Mouse (Mus musculus): ENCODE data around the gene Glrx5. TPM values are rescaled to one million over a fixed set of nuclear protein-coding genes. Genes with fewer than 3 reads are reported as not detected.

Gene Glrx5
- polyA plus RNA-seq, 1 experiment from 2014 or later: 157 TPM

GRCm38 (mm10) chr12:105065119-105065518 lies 32.6 kb downstream of the Glrx5 start:
- WGBS: 88% methylated on average over 7 of the region's 7 CpGs
- no peak for ATAC-seq (ENCODE audit: low FRiP score)
- H3K27ac ChIP-seq: no peak overlapping the region
- H3K4me3 ChIP-seq: no peak overlapping the region
- peaks cover 9% of the 10 kb centered on the region; the same call in 1 of the 2 replicates for H3K4me1 ChIP-seq
- no peaks in the 10 kb centered on the region for H3K27me3 ChIP-seq
- no peaks in the 10 kb centered on the region for H3K36me3 ChIP-seq
- H3K9ac ChIP-seq: no peak overlapping the region
- H3K4me2 ChIP-seq (replicated peaks): no peak overlapping the region
- no peaks in the 10 kb centered on the region for H3K9me3 ChIP-seq (replicated peaks)

GRCm38 (mm10) chr12:105066523-105066922 lies 34.0 kb downstream of the Glrx5 start:
- WGBS: 58% methylated on average over 10 of the region's 10 CpGs
- H3K27ac ChIP-seq: no peak overlapping the region
- H3K36me3 ChIP-seq: no peaks in the 10 kb centered on the region
- H3K9ac ChIP-seq: no peak overlapping the region
- ATAC-seq (ENCODE audit: low FRiP score): no peak
- H3K9me3 ChIP-seq (replicated peaks): no peaks in the 10 kb centered on the region
- no peak overlapping the region for H3K4me2 ChIP-seq (replicated peaks)
- no peak overlapping the region for H3K4me3 ChIP-seq
- H3K4me1 ChIP-seq: peaks cover 9% of the 10 kb centered on the region; the same call in 1 of the 2 replicates
- H3K27me3 ChIP-seq: no peaks in the 10 kb centered on the region

GRCm38 (mm10) chr12:105068911-105069310 lies 36.4 kb downstream of the Glrx5 start:
- Histone ChIP-seq H3K4me2 (replicated peaks) (no peak overlapping the region), H3K9me3 (replicated peaks) (no peaks in the 10 kb centered on the region), H3K27me3 (no peaks in the 10 kb centered on the region), H3K36me3 (no peaks in the 10 kb centered on the region), H3K4me1 (peaks cover 5% of the 10 kb centered on the region; the same call in 1 of the 2 replicates), H3K27ac (no peak overlapping the region), H3K4me3 (no peak overlapping the region), H3K9ac (no peak overlapping the region)
- no peak for ATAC-seq (ENCODE audit: low FRiP score)
- WGBS: 78% methylated on average over 5 of the region's 5 CpGs

GRCm38 (mm10) chr12:105073708-105074107 lies 41.2 kb downstream of the Glrx5 start:
- Histone ChIP-seq H3K27ac (no peak overlapping the region), H3K9me3 (replicated peaks) (no peaks in the 10 kb centered on the region), H3K4me1 (peaks cover 5% of the 10 kb centered on the region; the same call in 1 of the 2 replicates), H3K36me3 (no peaks in the 10 kb centered on the region), H3K4me2 (replicated peaks) (no peak overlapping the region), H3K9ac (no peak overlapping the region), H3K27me3 (no peaks in the 10 kb centered on the region), H3K4me3 (no peak overlapping the region)
- ATAC-seq (ENCODE audit: low FRiP score): no peak; the same call in 1 of the 2 replicates
- 37% methylated on average over 9 of the region's 9 CpGs for WGBS

GRCm38 (mm10) chr12:105075496-105075895 lies 43.0 kb downstream of the Glrx5 start:
- Histone ChIP-seq H3K27me3 (no peaks in the 10 kb centered on the region), H3K9me3 (replicated peaks) (no peaks in the 10 kb centered on the region), H3K4me2 (replicated peaks) (no peak overlapping the region), H3K4me1 (peaks cover 5% of the 10 kb centered on the region; the same call in 1 of the 2 replicates), H3K9ac (no peak overlapping the region), H3K36me3 (no peaks in the 10 kb centered on the region), H3K27ac (no peak overlapping the region), H3K4me3 (no peak overlapping the region)
- WGBS: 49% methylated on average over 7 of the region's 7 CpGs
- ATAC-seq (ENCODE audit: low FRiP score): no peak; the same call in 1 of the 2 replicates

- H3K36me3 ChIP-seq: no peaks in the 10 kb centered on the region
- H3K4me1 ChIP-seq: peaks cover 5% of the 10 kb centered on the region; the same call in 1 of the 2 replicates
- no peaks in the 10 kb centered on the region for H3K9me3 ChIP-seq (replicated peaks)
- H3K9ac ChIP-seq: no peak overlapping the region
- H3K4me2 ChIP-seq (replicated peaks): no peak overlapping the region
- ATAC-seq (ENCODE audit: low FRiP score): no peak
- WGBS: 81% methylated on average over 3 of the region's 3 CpGs
- H3K27me3 ChIP-seq: no peaks in the 10 kb centered on the region
- no peak overlapping the region for H3K4me3 ChIP-seq
- H3K27ac ChIP-seq: no peak overlapping the region
Measured at GRCm38 (mm10) chr12:105076511-105076910, 44.0 kb downstream of the Glrx5 start.

GRCm38 (mm10) chr12:105077232-105077631 lies 44.7 kb downstream of the Glrx5 start:
- no peak overlapping the region for H3K9ac ChIP-seq
- H3K4me3 ChIP-seq: no peak overlapping the region
- no peaks in the 10 kb centered on the region for H3K36me3 ChIP-seq
- 92% methylated on average over 2 of the region's 2 CpGs for WGBS
- ATAC-seq (ENCODE audit: low FRiP score): no peak
- H3K4me2 ChIP-seq (replicated peaks): no peak overlapping the region
- no peaks in the 10 kb centered on the region for H3K27me3 ChIP-seq
- no peaks in the 10 kb centered on the region for H3K9me3 ChIP-seq (replicated peaks)
- no peak overlapping the region for H3K27ac ChIP-seq
- H3K4me1 ChIP-seq: peaks cover 5% of the 10 kb centered on the region; the same call in 1 of the 2 replicates

GRCm38 (mm10) chr12:105084171-105084570 lies 51.7 kb downstream of the Glrx5 start:
- H3K9ac ChIP-seq: no peak overlapping the region
- ATAC-seq (ENCODE audit: low FRiP score): no peak
- WGBS: 82% methylated on average over 5 of the region's 5 CpGs
- H3K4me2 ChIP-seq (replicated peaks): no peak overlapping the region
- no peaks in the 10 kb centered on the region for H3K27me3 ChIP-seq
- no peak overlapping the region for H3K27ac ChIP-seq
- H3K9me3 ChIP-seq (replicated peaks): no peaks in the 10 kb centered on the region
- H3K36me3 ChIP-seq: no peaks in the 10 kb centered on the region
- H3K4me3 ChIP-seq: no peak overlapping the region
- no peaks in the 10 kb centered on the region for H3K4me1 ChIP-seq

- no peaks in the 10 kb centered on the region for H3K9me3 ChIP-seq (replicated peaks)
- H3K27me3 ChIP-seq: no peaks in the 10 kb centered on the region
- H3K4me1 ChIP-seq: no peaks in the 10 kb centered on the region
- no peaks in the 10 kb centered on the region for H3K36me3 ChIP-seq
- H3K4me3 ChIP-seq: no peak overlapping the region
- H3K9ac ChIP-seq: no peak overlapping the region
- no peak overlapping the region for H3K4me2 ChIP-seq (replicated peaks)
- no peak overlapping the region for H3K27ac ChIP-seq
- WGBS: 85% methylated on average over 6 of the region's 6 CpGs
- ATAC-seq (ENCODE audit: low FRiP score): no peak
Measured at GRCm38 (mm10) chr12:105084816-105085215, 52.3 kb downstream of the Glrx5 start.

GRCm38 (mm10) chr12:105085296-105085695 lies 52.8 kb downstream of the Glrx5 start:
- no peak for ATAC-seq (ENCODE audit: low FRiP score)
- H3K9me3 ChIP-seq (replicated peaks): no peaks in the 10 kb centered on the region
- 90% methylated on average over 12 of the region's 12 CpGs for WGBS
- no peak overlapping the region for H3K27ac ChIP-seq
- no peak overlapping the region for H3K9ac ChIP-seq
- no peaks in the 10 kb centered on the region for H3K4me1 ChIP-seq
- H3K4me3 ChIP-seq: no peak overlapping the region
- H3K27me3 ChIP-seq: no peaks in the 10 kb centered on the region
- H3K36me3 ChIP-seq: no peaks in the 10 kb centered on the region
- H3K4me2 ChIP-seq (replicated peaks): no peak overlapping the region

GRCm38 (mm10) chr12:105086781-105087180 lies 54.3 kb downstream of the Glrx5 start:
- H3K27me3 ChIP-seq: no peaks in the 10 kb centered on the region
- no peak overlapping the region for H3K9ac ChIP-seq
- no peak overlapping the region for H3K4me2 ChIP-seq (replicated peaks)
- WGBS: 95% methylated on average over 6 of the region's 6 CpGs
- no peaks in the 10 kb centered on the region for H3K4me1 ChIP-seq
- no peaks in the 10 kb centered on the region for H3K36me3 ChIP-seq
- no peak overlapping the region for H3K27ac ChIP-seq
- no peak overlapping the region for H3K4me3 ChIP-seq
- H3K9me3 ChIP-seq (replicated peaks): no peaks in the 10 kb centered on the region
- no peak for ATAC-seq (ENCODE audit: low FRiP score)

GRCm38 (mm10) chr12:105087353-105087752 lies 54.9 kb downstream of the Glrx5 start:
- no peaks in the 10 kb centered on the region for H3K4me1 ChIP-seq
- 83% methylated on average over 3 of the region's 3 CpGs for WGBS
- no peaks in the 10 kb centered on the region for H3K9me3 ChIP-seq (replicated peaks)
- no peak overlapping the region for H3K9ac ChIP-seq
- H3K27me3 ChIP-seq: no peaks in the 10 kb centered on the region
- no peak overlapping the region for H3K4me2 ChIP-seq (replicated peaks)
- no peak for ATAC-seq (ENCODE audit: low FRiP score)
- H3K27ac ChIP-seq: no peak overlapping the region
- no peaks in the 10 kb centered on the region for H3K36me3 ChIP-seq
- no peak overlapping the region for H3K4me3 ChIP-seq

GRCm38 (mm10) chr12:105089231-105089630 lies 56.7 kb downstream of the Glrx5 start:
- H3K4me2 ChIP-seq (replicated peaks): no peak overlapping the region
- no peak overlapping the region for H3K4me3 ChIP-seq
- H3K4me1 ChIP-seq: peaks cover 14% of the 10 kb centered on the region
- whole genome bisulfite sequencing: 43% methylated on average over 5 of the region's 5 CpGs
- no peak overlapping the region for H3K9ac ChIP-seq
- H3K9me3 ChIP-seq (replicated peaks): no peaks in the 10 kb centered on the region
- H3K36me3 ChIP-seq: no peaks in the 10 kb centered on the region
- no peak overlapping the region for H3K27ac ChIP-seq
- H3K27me3 ChIP-seq: no peaks in the 10 kb centered on the region
- no peak for ATAC-seq (ENCODE audit: low FRiP score)
